Mouse (Mus musculus) neural tube, embryonic 15.5 days (tissue): ENCODE measurements at regions not wholly inside any gene's neighbourhood (a gene's known extent, or its start where the extent isn't known, plus 50 kb on each side); places are given as distances from the start of the nearest gene placed in this dataset.

ENCODE experiments used
- ATAC-seq: fragments of 200-750 bp; cut with Nextera tagmentation; 2 replicates; pipeline ENCODE4 v1.8.0; 2017; ENCODE audit warnings: mild to moderate bottlenecking, moderate TSS enrichment, moderate library complexity; ENCODE audit not compliant: low FRiP score
- H3K27ac ChIP-seq: fragments of 300-500 bp; sonication (generic); replicated peaks from 2 replicates; pipeline ENCODE4 v1.5.1; 2015; ENCODE audit warnings: mild to moderate bottlenecking, inconsistent platforms
- H3K27me3 ChIP-seq: fragments of 300-500 bp; sonication (generic); replicated peaks from 2 replicates; pipeline ENCODE4 v1.6.1; 2015; ENCODE audit warnings: inconsistent platforms
- H3K36me3 ChIP-seq: fragments of 300-500 bp; sonication (generic); 2 replicates; pipeline ENCODE4 v1.6.1; 2015; ENCODE audit warnings: inconsistent platforms
- H3K4me1 ChIP-seq: fragments of 300-500 bp; sonication (generic); 2 replicates; pipeline ENCODE4 v1.6.1; 2015; ENCODE audit warnings: inconsistent platforms
- H3K4me2 ChIP-seq: fragments of 300-500 bp; sonication (generic); 2 replicates; pipeline ENCODE4 v1.6.1; 2015; ENCODE audit warnings: inconsistent platforms, mild to moderate bottlenecking, moderate library complexity
- H3K4me3 ChIP-seq: fragments of 300-500 bp; sonication (generic); replicated peaks from 2 replicates; pipeline ENCODE4 v1.5.1; 2015; ENCODE audit warnings: mild to moderate bottlenecking, inconsistent platforms
- H3K9ac ChIP-seq: fragments of 300-500 bp; sonication (generic); replicated peaks from 2 replicates; pipeline ENCODE4 v1.6.1; 2015; ENCODE audit warnings: mild to moderate bottlenecking, inconsistent platforms
- H3K9me3 ChIP-seq: fragments of 300-500 bp; sonication (generic); replicated peaks from 2 replicates; pipeline ENCODE4 v1.6.1; 2016; ENCODE audit warnings: inconsistent platforms
- WGBS: fragments of 180-500 bp; shearing (Covaris S2); methylation state at CpG from one replicate; pipeline ENCODE4 v1.1.7; 2015; ENCODE audit warnings: mixed read lengths; 5-methylcytosine and 5-hydroxymethylcytosine counted together

GRCm38 (mm10) chr15:13455560-13456219 is 282.2 kb upstream of the Cdh6 start:
- Histone ChIP-seq H3K9me3 (no peaks in the 10 kb centered on the region), H3K4me2 (no peak overlapping the region), H3K27ac (no peak overlapping the region), H3K4me1 (no peaks in the 10 kb centered on the region), H3K9ac (no peak overlapping the region), H3K27me3 (no peaks in the 10 kb centered on the region), H3K4me3 (no peak overlapping the region), H3K36me3 (no peaks in the 10 kb centered on the region)
- 50% methylated on average over 8 of the region's 8 CpGs for WGBS
- ATAC-seq: peak; percentile 5; the same call in 1 of the 2 replicates

DNA sequence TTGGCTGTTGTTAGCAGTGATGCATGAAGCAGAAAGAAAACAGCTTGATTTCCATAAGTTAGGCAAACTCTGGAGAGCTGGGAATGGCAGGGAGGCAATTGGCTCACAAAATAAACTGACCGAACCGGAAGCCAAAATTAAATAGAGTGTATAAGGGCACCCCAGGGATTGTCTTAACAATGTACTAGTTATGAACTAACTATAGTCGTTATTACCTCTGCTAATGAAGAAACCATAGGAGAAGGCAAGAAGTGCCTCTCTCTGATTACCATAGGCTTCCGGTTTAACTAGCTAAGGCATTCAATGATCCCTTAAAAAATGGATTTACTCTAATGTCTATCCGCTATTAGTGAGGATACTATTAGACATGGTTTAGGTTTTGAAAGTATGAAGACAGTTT is 276.9 kb upstream of the Cdh6 start:
- WGBS: 57% methylated on average over 5 of the region's 5 CpGs
- no peaks in the 10 kb centered on the region for H3K27me3 ChIP-seq
- no peaks in the 10 kb centered on the region for H3K36me3 ChIP-seq
- H3K27ac ChIP-seq: no peak overlapping the region
- no peaks in the 10 kb centered on the region for H3K9me3 ChIP-seq
- no peak overlapping the region for H3K9ac ChIP-seq
- H3K4me2 ChIP-seq: no peak overlapping the region
- ATAC-seq: no peak; the same call in 1 of the 2 replicates
- H3K4me3 ChIP-seq: no peak overlapping the region
- H3K4me1 ChIP-seq: no peaks in the 10 kb centered on the region

GRCm38 (mm10) chr15:13434608-13435007 is 261.1 kb upstream of the Cdh6 start:
- Histone ChIP-seq H3K9me3 (no peaks in the 10 kb centered on the region), H3K4me2 (no peak overlapping the region), H3K27me3 (no peaks in the 10 kb centered on the region), H3K36me3 (no peaks in the 10 kb centered on the region), H3K4me3 (no peak overlapping the region), H3K27ac (no peak overlapping the region), H3K9ac (no peak overlapping the region), H3K4me1 (no peaks in the 10 kb centered on the region)
- 94% methylated on average over 1 of the region's 1 CpGs for WGBS
- no peak for ATAC-seq

DNA sequence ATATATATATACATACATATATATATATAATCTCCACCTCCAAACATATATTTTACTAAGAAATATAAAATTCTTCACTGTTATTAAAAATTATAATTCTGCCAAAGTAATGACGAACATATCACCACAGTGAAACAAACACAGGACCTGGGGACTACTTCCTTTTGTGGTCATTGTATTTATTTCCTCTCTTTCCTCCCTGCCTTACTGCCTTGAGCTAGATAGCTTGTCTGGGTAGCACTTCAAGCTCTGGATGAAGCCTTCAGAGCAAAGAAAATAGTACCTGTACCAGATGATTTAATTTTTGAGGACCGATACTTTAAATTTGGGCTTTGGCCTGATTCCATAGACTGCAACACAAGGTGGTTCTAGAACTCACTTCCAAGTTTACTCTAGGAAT is 259.5 kb upstream of the Cdh6 start:
- Histone ChIP-seq H3K4me1 (no peaks in the 10 kb centered on the region), H3K4me3 (no peak overlapping the region), H3K27me3 (no peaks in the 10 kb centered on the region), H3K4me2 (no peak overlapping the region), H3K36me3 (no peaks in the 10 kb centered on the region), H3K9ac (no peak overlapping the region), H3K27ac (no peak overlapping the region), H3K9me3 (no peaks in the 10 kb centered on the region)
- WGBS: 89% methylated on average over 2 of the region's 2 CpGs
- no peak for ATAC-seq

GRCm38 (mm10) chr15:13419616-13420015 is 246.1 kb upstream of the Cdh6 start:
- H3K4me2 ChIP-seq: no peak overlapping the region
- H3K4me1 ChIP-seq: no peaks in the 10 kb centered on the region
- H3K36me3 ChIP-seq: no peaks in the 10 kb centered on the region
- no peak overlapping the region for H3K27ac ChIP-seq
- no peak for ATAC-seq
- no peak overlapping the region for H3K9ac ChIP-seq
- no peak overlapping the region for H3K4me3 ChIP-seq
- H3K27me3 ChIP-seq: no peaks in the 10 kb centered on the region
- 45% methylated on average over 3 of the region's 3 CpGs for WGBS
- H3K9me3 ChIP-seq: no peaks in the 10 kb centered on the region

DNA sequence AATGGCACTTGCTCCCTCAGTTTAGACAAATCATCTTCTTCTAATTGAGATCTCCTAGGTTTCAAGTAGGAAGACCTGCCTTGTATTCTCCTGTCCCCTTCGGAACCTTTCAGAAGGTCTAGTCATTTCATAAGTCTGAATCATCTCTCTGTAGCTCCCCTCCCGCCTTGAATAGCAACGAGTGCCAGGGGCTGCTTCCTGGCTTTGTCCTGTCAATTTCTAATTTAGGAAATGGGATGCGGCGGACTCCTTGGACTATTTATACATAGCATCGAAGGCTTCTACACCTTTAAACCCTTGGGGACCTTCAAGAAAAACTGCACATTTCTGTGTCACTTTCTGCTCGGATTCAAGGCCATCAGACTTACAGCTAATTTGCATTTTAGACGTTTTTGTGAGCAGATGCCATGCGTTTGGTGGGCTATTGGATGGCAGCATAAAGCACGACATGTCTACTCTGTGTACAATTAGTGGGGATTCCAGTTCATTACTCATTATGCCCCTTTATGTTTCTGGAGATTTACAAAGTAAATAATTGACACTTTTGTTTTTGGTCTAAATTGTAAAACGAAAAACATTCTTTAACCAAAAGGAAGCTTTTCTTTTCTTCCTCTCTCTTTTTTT is 236.7 kb upstream of the Cdh6 start:
- no peaks in the 10 kb centered on the region for H3K4me1 ChIP-seq
- H3K4me2 ChIP-seq: no peak overlapping the region
- no peaks in the 10 kb centered on the region for H3K36me3 ChIP-seq
- H3K9me3 ChIP-seq: no peaks in the 10 kb centered on the region
- H3K4me3 ChIP-seq: no peak overlapping the region
- no peak overlapping the region for H3K9ac ChIP-seq
- WGBS: 37% methylated on average over 11 of the region's 11 CpGs
- ATAC-seq: no peak
- H3K27ac ChIP-seq: no peak overlapping the region
- H3K27me3 ChIP-seq: no peaks in the 10 kb centered on the region

- H3K36me3 ChIP-seq: no peaks in the 10 kb centered on the region
- no peaks in the 10 kb centered on the region for H3K9me3 ChIP-seq
- H3K4me3 ChIP-seq: no peak overlapping the region
- H3K27ac ChIP-seq: no peak overlapping the region
- 0 out of 2 replicates have a peak, but pooled peaks cover 4% of the 10 kb centered on the region for H3K4me1 ChIP-seq
- no peak overlapping the region for H3K4me2 ChIP-seq
- 12% methylated on average over 6 of the region's 6 CpGs for WGBS
- no peaks in the 10 kb centered on the region for H3K27me3 ChIP-seq
- no peak overlapping the region for H3K9ac ChIP-seq
- ATAC-seq: no peak
Measured at GRCm38 (mm10) chr15:13393155-13393554, 219.7 kb upstream of the Cdh6 start.

- Histone ChIP-seq H3K9me3 (no peaks in the 10 kb centered on the region), H3K4me1 (0 out of 2 replicates have a peak, but pooled peaks cover 4% of the 10 kb centered on the region), H3K4me2 (no peak overlapping the region), H3K27ac (no peak overlapping the region), H3K36me3 (no peaks in the 10 kb centered on the region), H3K4me3 (no peak overlapping the region), H3K27me3 (no peaks in the 10 kb centered on the region), H3K9ac (no peak overlapping the region)
- ATAC-seq: no peak
- WGBS: 88% methylated on average over 4 of the region's 4 CpGs
Measured at GRCm38 (mm10) chr15:13391331-13391730, 217.9 kb upstream of the Cdh6 start.

GRCm38 (mm10) chr15:13384815-13385214 is 211.3 kb upstream of the Cdh6 start:
- no peaks in the 10 kb centered on the region for H3K36me3 ChIP-seq
- H3K4me1 ChIP-seq: no peaks in the 10 kb centered on the region
- ATAC-seq: no peak
- WGBS: 26% methylated on average over 6 of the region's 6 CpGs
- H3K9me3 ChIP-seq: no peaks in the 10 kb centered on the region
- H3K9ac ChIP-seq: no peak overlapping the region
- no peak overlapping the region for H3K4me2 ChIP-seq
- no peak overlapping the region for H3K4me3 ChIP-seq
- H3K27ac ChIP-seq: no peak overlapping the region
- H3K27me3 ChIP-seq: no peaks in the 10 kb centered on the region

DNA sequence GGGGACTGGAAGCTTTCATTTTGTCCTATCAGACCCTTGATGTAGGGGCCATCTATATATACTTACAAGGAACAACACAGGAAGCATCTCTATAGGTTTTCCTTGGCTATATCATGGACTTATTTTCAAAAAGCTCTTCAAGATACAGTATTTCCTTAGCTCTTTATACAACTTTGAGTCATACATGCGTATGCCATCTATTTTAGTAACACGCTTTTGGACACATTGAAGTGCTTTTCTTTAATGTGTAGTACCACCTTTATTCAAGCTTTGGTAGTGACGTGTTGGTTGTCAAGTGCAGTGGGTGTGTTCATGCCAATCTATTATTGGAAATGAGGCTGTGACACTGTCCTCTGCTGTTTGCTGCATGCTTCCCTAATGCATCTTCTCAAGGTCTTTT is 202.1 kb upstream of the Cdh6 start:
- H3K9ac ChIP-seq: no peak overlapping the region
- H3K27ac ChIP-seq: no peak overlapping the region
- no peaks in the 10 kb centered on the region for H3K27me3 ChIP-seq
- H3K36me3 ChIP-seq: no peaks in the 10 kb centered on the region
- ATAC-seq: no peak
- no peaks in the 10 kb centered on the region for H3K4me1 ChIP-seq
- H3K9me3 ChIP-seq: no peaks in the 10 kb centered on the region
- 93% methylated on average over 3 of the region's 3 CpGs for WGBS
- H3K4me2 ChIP-seq: no peak overlapping the region
- H3K4me3 ChIP-seq: no peak overlapping the region

DNA sequence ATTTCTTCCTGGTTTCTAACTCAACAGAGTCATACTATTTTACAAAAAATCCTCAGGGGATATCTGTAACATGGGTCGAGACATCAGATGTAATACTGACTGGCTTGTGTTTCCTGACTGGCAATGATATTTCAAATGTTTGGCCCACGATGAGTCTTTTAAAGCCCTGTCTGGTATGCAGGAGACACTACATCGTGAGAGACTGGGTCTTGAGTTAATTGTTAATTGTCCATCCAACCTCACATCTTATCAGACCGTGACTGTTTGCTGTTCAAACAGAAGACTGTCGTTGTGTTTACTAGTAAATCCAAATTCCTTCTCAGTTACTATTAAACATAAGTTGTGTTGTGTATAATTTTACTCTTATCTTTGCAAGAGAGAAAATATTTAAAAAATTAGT is 195.3 kb upstream of the Cdh6 start:
- Histone ChIP-seq H3K4me3 (no peak overlapping the region), H3K27ac (no peak overlapping the region), H3K27me3 (no peaks in the 10 kb centered on the region), H3K4me2 (no peak overlapping the region), H3K4me1 (no peaks in the 10 kb centered on the region), H3K9me3 (no peaks in the 10 kb centered on the region), H3K9ac (no peak overlapping the region), H3K36me3 (no peaks in the 10 kb centered on the region)
- WGBS: 82% methylated on average over 5 of the region's 5 CpGs
- no peak for ATAC-seq

DNA sequence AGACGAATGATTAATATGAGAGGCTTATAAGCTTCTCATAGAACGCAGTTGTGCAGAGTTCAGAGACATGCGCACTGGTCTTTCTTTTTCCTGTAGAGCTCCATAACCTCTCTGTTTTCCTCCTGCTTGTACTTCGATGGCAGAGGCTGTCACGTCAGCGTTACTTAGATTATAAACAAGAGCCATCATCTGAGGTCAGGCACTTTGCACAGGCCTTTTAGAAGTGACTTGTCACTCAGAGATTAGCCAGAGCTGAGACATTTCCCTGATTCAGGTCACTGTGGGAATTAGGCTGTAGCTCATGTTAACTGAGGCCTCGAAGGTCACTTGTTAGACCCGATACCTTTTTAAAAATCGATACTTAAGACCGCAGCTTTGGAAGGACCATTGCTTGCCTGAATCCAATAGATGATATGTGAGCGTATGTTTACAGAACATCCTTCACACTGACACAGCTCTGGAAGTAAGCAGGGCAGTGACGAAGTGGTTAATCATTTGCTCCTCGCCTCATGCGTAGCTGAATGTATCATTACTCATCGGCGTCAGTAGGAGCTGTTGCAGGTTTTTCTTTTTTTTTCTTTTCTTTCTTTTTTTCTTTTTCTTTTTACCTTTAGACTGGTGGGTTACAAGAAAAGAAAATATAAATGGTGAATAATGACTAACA is 193.9 kb upstream of the Cdh6 start:
- H3K9ac ChIP-seq: no peak overlapping the region
- H3K4me2 ChIP-seq: no peak overlapping the region
- H3K27ac ChIP-seq: no peak overlapping the region
- H3K9me3 ChIP-seq: no peaks in the 10 kb centered on the region
- no peak for ATAC-seq
- no peaks in the 10 kb centered on the region for H3K27me3 ChIP-seq
- WGBS: 72% methylated on average over 16 of the region's 16 CpGs
- no peaks in the 10 kb centered on the region for H3K4me1 ChIP-seq
- H3K36me3 ChIP-seq: no peaks in the 10 kb centered on the region
- H3K4me3 ChIP-seq: no peak overlapping the region
